Mouse (Mus musculus) myocyte (in vitro differentiated cells): Measurements from ENCODE around the gene Rbl2. TPM values are rescaled to one million over a fixed set of nuclear protein-coding genes. Genes with fewer than 3 reads are reported as not detected.

Source experiments
- H3K27me3 ChIP-seq: one replicate; pipeline ENCODE4 v1.6.1; 2011; ENCODE audit not compliant: control insufficient read depth, insufficient read depth, insufficient read length
- H3K36me3 ChIP-seq: one replicate; pipeline ENCODE4 v1.6.1; 2011; ENCODE audit not compliant: control insufficient read depth, insufficient read depth
- H3K4me2 ChIP-seq: one replicate; pipeline ENCODE4 v1.6.1; 2011; ENCODE audit warnings: low read depth, control low read depth
- H3K4me3 ChIP-seq: one replicate; pipeline ENCODE4 v1.5.1; 2011; ENCODE audit warnings: mild to moderate bottlenecking, control low read depth, moderate library complexity
- H3K79me2 ChIP-seq: one replicate; pipeline ENCODE4 v1.6.1; 2011; ENCODE audit not compliant: control insufficient read depth, insufficient read depth
- H3ac ChIP-seq: one replicate; pipeline ENCODE4 v1.6.1; 2011; ENCODE audit not compliant: control insufficient read depth, insufficient read length
- CEBPB ChIP-seq: IDR thresholded peaks from 2 replicates; pipeline ENCODE4 v1.6.1; 2011; ENCODE audit warnings: mild to moderate bottlenecking, moderate library complexity; ENCODE audit not compliant: poor library complexity, insufficient read depth, severe bottlenecking
- E2F4 ChIP-seq: IDR thresholded peaks from one replicate; pipeline ENCODE4 v1.6.1; 2011; ENCODE audit warnings: mild to moderate bottlenecking, control low read depth, moderate library complexity; ENCODE audit not compliant: insufficient read depth
- MAX ChIP-seq: IDR thresholded peaks from one replicate; pipeline ENCODE4 v1.6.1; 2011; ENCODE audit warnings: low read depth, mild to moderate bottlenecking, control low read depth
- MYOD1 ChIP-seq, 3 experiments: IDR thresholded peaks; one replicate each; pipeline ENCODE4 v1.6.1; 2011; ENCODE audit warnings: control low read depth in 2 of 3, low read depth in 2 of 3, mild to moderate bottlenecking in 2 of 3, moderate library complexity in 1 of 3; ENCODE audit not compliant: insufficient read length in 2 of 3, control insufficient read depth in 1 of 3
- MYOG ChIP-seq, 3 experiments: IDR thresholded peaks; one replicate each; pipeline ENCODE4 v1.6.1; 2011; ENCODE audit warnings: control low read depth in 2 of 3, low read depth in 2 of 3, mild to moderate bottlenecking in 2 of 3; ENCODE audit not compliant: insufficient read length in 2 of 3, control insufficient read depth in 1 of 3, insufficient read depth in 1 of 3
- POLR2A ChIP-seq: IDR thresholded peaks from one replicate; pipeline ENCODE4 v1.6.1; 2011; ENCODE audit warnings: low read depth, mild to moderate bottlenecking, control low read depth, moderate library complexity; ENCODE audit not compliant: insufficient read length
- POLR2AphosphoS2 ChIP-seq: IDR thresholded peaks from one replicate; pipeline ENCODE4 v1.6.1; 2011; ENCODE audit warnings: low read depth, control low read depth; ENCODE audit not compliant: insufficient read length
- REST ChIP-seq: IDR thresholded peaks from one replicate; pipeline ENCODE4 v1.6.1; 2011; ENCODE audit warnings: mild to moderate bottlenecking, control low read depth, moderate library complexity; ENCODE audit not compliant: insufficient read depth, insufficient read length
- SRF ChIP-seq: IDR thresholded peaks from one replicate; pipeline ENCODE4 v1.6.1; 2011; ENCODE audit warnings: low read depth; ENCODE audit not compliant: control insufficient read depth, insufficient read length
- TCF12 ChIP-seq: IDR thresholded peaks from one replicate; pipeline ENCODE4 v1.6.1; 2011; ENCODE audit warnings: mild to moderate bottlenecking, control low read depth; ENCODE audit not compliant: poor library complexity, insufficient read depth, severe bottlenecking
- TCF3 ChIP-seq: IDR thresholded peaks from one replicate; pipeline ENCODE4 v1.6.1; 2011; ENCODE audit warnings: low read depth, control low read depth; ENCODE audit not compliant: insufficient read length
- USF1 ChIP-seq: IDR thresholded peaks from one replicate; pipeline ENCODE4 v1.6.1; 2011; ENCODE audit warnings: low read depth, mild to moderate bottlenecking, control low read depth, moderate library complexity
- polyA plus RNA-seq: library from polyadenylated mRNA; unstranded; fragments of >200 nt; fragmentation: generic; extraction: Trizol; gene quantifications from one replicate; pipeline ENCODE4 v1.2.1, GENCODE M21; 2012; ENCODE audit warnings: missing spikeins

Rbl2 gene
- polyA plus RNA-seq, 1 experiment, result 7.6 TPM

GRCm38 (mm10) chr8:91114428-91114827, 44.6 kb downstream of the Rbl2 start:
- peaks cover 20% of the 10 kb centered on the region for H3K36me3 ChIP-seq
- no peak overlapping the region for H3ac ChIP-seq
- H3K4me3 ChIP-seq, result no peak overlapping the region
- no peaks in the 10 kb centered on the region for H3K27me3 ChIP-seq
- no peaks in the 10 kb centered on the region for H3K79me2 ChIP-seq
- TF ChIP-seq POLR2AphosphoS2 (no peak), CEBPB (no peak), USF1 (no peak), TCF12 (no peak), MYOD1 (IDR thresholded peaks at IDR 0.05; ENCODE audit: control insufficient read depth in 1 of 3, insufficient read length in 2 of 3, low read depth in 2 of 3) (no peak), MAX (no peak), POLR2A (no peak), TCF3 (no peak), REST (no peak)
- H3K4me2 ChIP-seq, result no peak overlapping the region

- no peaks in the 10 kb centered on the region for H3K79me2 ChIP-seq
- H3K27me3 ChIP-seq, result no peaks in the 10 kb centered on the region
- no peak overlapping the region for H3K4me3 ChIP-seq
- TF ChIP-seq CEBPB (no peak), TCF3 (no peak), TCF12 (no peak), SRF (no peak)
- H3K4me2 ChIP-seq, result no peak overlapping the region
- H3K36me3 ChIP-seq, result peaks cover 22% of the 10 kb centered on the region
- no peak overlapping the region for H3ac ChIP-seq
Observed at GRCm38 (mm10) chr8:91114910-91115309, 45.1 kb downstream of the Rbl2 start.

- no peaks in the 10 kb centered on the region for H3K79me2 ChIP-seq
- no peak overlapping the region for H3K4me3 ChIP-seq
Observed at GRCm38 (mm10) chr8:91117537-91117936, 47.7 kb downstream of the Rbl2 start.

DNA sequence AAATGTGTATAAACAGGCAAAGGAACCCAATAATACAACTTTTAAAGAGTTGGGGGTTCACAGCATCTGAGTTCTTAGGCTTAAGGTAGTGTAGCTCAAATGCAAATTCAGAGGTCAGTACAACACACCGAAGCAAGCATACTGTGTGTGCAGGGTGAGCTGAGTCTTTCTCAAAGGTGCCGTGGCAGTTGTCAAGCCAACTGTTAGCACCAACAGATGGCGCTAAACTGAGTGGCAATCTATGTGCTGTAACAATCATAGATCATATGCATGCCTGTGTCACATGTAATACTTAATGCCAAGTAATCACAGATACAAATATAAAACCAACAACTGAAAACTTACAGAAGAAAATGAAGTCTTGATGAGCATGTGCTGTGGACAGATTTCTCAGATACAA, 48.3 kb downstream of the Rbl2 start:
- Histone ChIP-seq H3K36me3 (peaks cover 46% of the 10 kb centered on the region), H3K4me2 (no peak overlapping the region), H3ac (no peak overlapping the region), H3K4me3 (no peak overlapping the region), H3K79me2 (no peaks in the 10 kb centered on the region), H3K27me3 (no peaks in the 10 kb centered on the region)
- TF ChIP-seq POLR2AphosphoS2 (no peak), USF1 (no peak), POLR2A (no peak), E2F4 (no peak), SRF (no peak), CEBPB (no peak), MYOD1 (IDR thresholded peaks at IDR 0.05; ENCODE audit: control insufficient read depth in 1 of 3, insufficient read length in 2 of 3, low read depth in 2 of 3) (no peak), MAX (no peak), TCF3 (no peak), MYOG (IDR thresholded peaks at IDR 0.05; ENCODE audit: control insufficient read depth in 1 of 3, insufficient read depth in 1 of 3, insufficient read length in 2 of 3, low read depth in 2 of 3) (no peak), REST (no peak), TCF12 (no peak)

More at GRCm38 (mm10) chr8:91117537-91117936, 47.7 kb downstream of the Rbl2 start:
- Histone ChIP-seq H3ac (no peak overlapping the region), H3K36me3 (peaks cover 40% of the 10 kb centered on the region), H3K27me3 (no peaks in the 10 kb centered on the region), H3K4me2 (no peak overlapping the region)
- no peak for TF ChIP-seq MAX
- TF ChIP-seq USF1, result no peak
- TF ChIP-seq TCF12, result no peak
- TF ChIP-seq POLR2A, result no peak
- no peak for TF ChIP-seq MYOG (IDR thresholded peaks at IDR 0.05; ENCODE audit: control insufficient read depth in 1 of 3, insufficient read depth in 1 of 3, insufficient read length in 2 of 3, low read depth in 2 of 3)
- TF ChIP-seq E2F4, result no peak
- no peak for TF ChIP-seq SRF
- TF ChIP-seq POLR2AphosphoS2, result no peak
- no peak for TF ChIP-seq TCF3
- no peak for TF ChIP-seq CEBPB
- no peak for TF ChIP-seq REST

DNA sequence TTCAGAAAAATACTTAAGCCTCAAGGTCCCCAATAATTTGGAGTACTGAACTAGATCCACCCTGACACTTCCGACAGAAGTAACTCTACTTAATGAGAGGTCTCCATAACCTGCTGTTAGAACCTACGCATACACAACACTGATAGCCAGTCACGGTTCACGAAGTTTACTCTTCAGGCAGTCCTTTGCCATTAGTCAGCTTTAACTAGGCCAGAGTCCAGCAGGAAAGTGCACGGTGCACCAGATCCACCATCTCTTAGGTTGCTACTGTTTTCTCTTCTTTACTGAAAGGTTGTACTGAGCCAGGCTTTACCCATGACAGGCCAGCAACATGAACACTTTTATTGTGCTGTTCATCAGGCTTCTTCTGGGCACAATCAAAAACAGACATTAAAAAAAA, 54.5 kb downstream of the Rbl2 start:
- no peak overlapping the region for H3ac ChIP-seq
- H3K4me2 ChIP-seq, result no peak overlapping the region
- no peak overlapping the region for H3K4me3 ChIP-seq
- no peaks in the 10 kb centered on the region for H3K79me2 ChIP-seq
- no peak for TF ChIP-seq TCF12
- no peak for TF ChIP-seq E2F4
- TF ChIP-seq USF1, result no peak
- TF ChIP-seq MYOD1 (IDR thresholded peaks at IDR 0.05; ENCODE audit: control insufficient read depth in 1 of 3, insufficient read length in 2 of 3, low read depth in 2 of 3), result no peak
- TF ChIP-seq REST, result no peak
- H3K36me3 ChIP-seq, result peaks cover 54% of the 10 kb centered on the region
- no peaks in the 10 kb centered on the region for H3K27me3 ChIP-seq
